In genomic region chr9:53794490-53794889, GRCm38 (mm10) we compare ENCODE assay signal across 17 mouse cellular contexts. TPM values are rescaled to one million over a fixed set of nuclear protein-coding genes. Genes with fewer than 3 reads are reported as not detected.
DNase-seq lines count a peak whose midpoint lies in the region; ATAC-seq and TF ChIP-seq lines count a peak whose summit lies in the region.
"Had no signal": no experiment of that assay in that cellular context is flagged by ENCODE, and none has a peak within 500 bp of the region (broad histone marks: within the 10 kb centered on the region; RNA-seq: fewer than 3 reads in every experiment).

No protein-coding gene starts in this region.

- no peaks in the 10 kb centered on the region for H3K27me3 ChIP-seq in kidney, postnatal 0 days (ENCODE audit: insufficient read depth, low read length)
- H3K27me3 ChIP-seq in kidney, adult 2 months (replicated peaks; ENCODE audit: control insufficient read depth, insufficient read depth, low read length): no peaks in the 10 kb centered on the region
- H3K27me3 ChIP-seq in embryonic facial prominence, embryonic 10.5 days (replicated peaks; ENCODE audit: low read depth, poor library complexity, severe bottlenecking): no peaks in the 10 kb centered on the region
- no peaks in the 10 kb centered on the region for H3K27me3 ChIP-seq in limb, embryonic 11.5 days (ENCODE audit: control insufficient read depth, insufficient read depth, low read length)
- H3K27me3 ChIP-seq: embryonic facial prominence, embryonic 15.5 days; Patski had no signal

- H3K9me3 ChIP-seq in kidney, postnatal 0 days (replicated peaks; ENCODE audit: low read length): no peaks in the 10 kb centered on the region
- no peaks in the 10 kb centered on the region for H3K9me3 ChIP-seq in embryonic facial prominence, embryonic 10.5 days
- H3K9me3 ChIP-seq in limb, embryonic 11.5 days (ENCODE audit: control insufficient read depth, low read length): no peaks in the 10 kb centered on the region
- H3K9me3 ChIP-seq: embryonic facial prominence, embryonic 15.5 days had no signal

- no peaks in the 10 kb centered on the region for H3K36me3 ChIP-seq in kidney, postnatal 0 days (ENCODE audit: insufficient read depth, low read length)
- no peaks in the 10 kb centered on the region for H3K36me3 ChIP-seq in kidney, adult 2 months (ENCODE audit: control insufficient read depth, insufficient read depth, low read length)
- H3K36me3 ChIP-seq in embryonic facial prominence, embryonic 10.5 days (replicated peaks): no peaks in the 10 kb centered on the region
- no peaks in the 10 kb centered on the region for H3K36me3 ChIP-seq in limb, embryonic 11.5 days (ENCODE audit: control insufficient read depth, insufficient read depth, low read length)
- H3K36me3 ChIP-seq: embryonic facial prominence, embryonic 15.5 days had no signal

- peak; percentile 19 for DNase-seq in kidney, postnatal 0 days (ENCODE audit: low spot score)
- no peak for DNase-seq in kidney, adult 2 months
- DNase-seq in R1 (ENCODE audit: low read depth, low spot score): peak; percentile 75
- DNase-seq in embryonic facial prominence, embryonic 10.5 days (ENCODE audit: low spot score): no peak
- peak; percentile 28 for DNase-seq in limb, embryonic 11.5 days (ENCODE audit: low spot score)
- no peak for DNase-seq in right cerebral cortex, postnatal 4 days
- no peak for DNase-seq in gastrocnemius, postnatal 25 days
- DNase-seq: adrenal gland, postnatal 25 days; cerebellum, adult 18-20 months; right cerebral cortex, postnatal 14 days; thymus, postnatal 25 days had no signal

- no peak for TF ChIP-seq POLR2A in kidney, adult 2 months (IDR thresholded peaks at IDR 0.05; ENCODE audit: low read depth, low read length)

- no peak for ATAC-seq in kidney, postnatal 0 days (replicated peaks; ENCODE audit: low FRiP score, low read depth)
- ATAC-seq in limb, embryonic 11.5 days (ENCODE audit: insufficient number of reproducible peaks, low FRiP score, low TSS enrichment, low read depth): no peak
- ATAC-seq: Patski had no signal

- WGBS in kidney, postnatal 0 days: 30% methylated on average over 9 of the region's 9 CpGs
- 48% methylated on average over 9 of the region's 9 CpGs for WGBS in kidney, adult 2 months
- 53% methylated on average over 9 of the region's 9 CpGs for WGBS in embryonic facial prominence, embryonic 10.5 days
- 28% methylated on average over 9 of the region's 9 CpGs for WGBS in limb, embryonic 11.5 days

- no peak overlapping the region for H3K27ac ChIP-seq in kidney, postnatal 0 days
- no peak overlapping the region for H3K27ac ChIP-seq in kidney, adult 2 months (ENCODE audit: insufficient read depth, low read depth, low read length)
- H3K27ac ChIP-seq in embryonic facial prominence, embryonic 10.5 days (replicated peaks): peak overlapping the region; percentile 3; the same call in 1 of the 2 replicates
- no peak overlapping the region for H3K27ac ChIP-seq in limb, embryonic 11.5 days (replicated peaks; ENCODE audit: low read depth, low read length)
- H3K27ac ChIP-seq: embryonic facial prominence, embryonic 15.5 days; liver, embryonic 14.5 days had no signal

- no peak overlapping the region for H3K9ac ChIP-seq in kidney, postnatal 0 days (ENCODE audit: low read depth, low read length)
- H3K9ac ChIP-seq in limb, embryonic 11.5 days (ENCODE audit: low read length): no peak overlapping the region
- H3K9ac ChIP-seq: embryonic facial prominence, embryonic 15.5 days; liver, embryonic 14.5 days had no signal

- H3K4me3 ChIP-seq in kidney, postnatal 0 days (replicated peaks; ENCODE audit: low read depth, low read length): no peak overlapping the region
- H3K4me3 ChIP-seq in kidney, adult 2 months (ENCODE audit: insufficient read depth, low read depth, low read length): no peak overlapping the region
- no peak overlapping the region for H3K4me3 ChIP-seq in embryonic facial prominence, embryonic 10.5 days
- H3K4me3 ChIP-seq in limb, embryonic 11.5 days (ENCODE audit: low read depth, low read length): no peak overlapping the region
- H3K4me3 ChIP-seq: embryonic facial prominence, embryonic 15.5 days had no signal

- H3K4me1 ChIP-seq in kidney, postnatal 0 days (replicated peaks; ENCODE audit: insufficient read depth, low read length): no peaks in the 10 kb centered on the region
- no peaks in the 10 kb centered on the region; the same call in 1 of the 2 replicates for H3K4me1 ChIP-seq in kidney, adult 2 months (ENCODE audit: control insufficient read depth, insufficient read depth, low read length)
- peaks cover 17% of the 10 kb centered on the region for H3K4me1 ChIP-seq in embryonic facial prominence, embryonic 10.5 days
- H3K4me1 ChIP-seq in limb, embryonic 11.5 days (ENCODE audit: control insufficient read depth, insufficient read depth, low read length): 0 out of 2 replicates have a peak, but pooled peaks cover 6% of the 10 kb centered on the region
- H3K4me1 ChIP-seq: embryonic facial prominence, embryonic 15.5 days had no signal

- H3K4me2 ChIP-seq in kidney, postnatal 0 days (ENCODE audit: low read length): no peak overlapping the region
- no peak overlapping the region for H3K4me2 ChIP-seq in limb, embryonic 11.5 days (ENCODE audit: low read depth, severe bottlenecking)
- H3K4me2 ChIP-seq: embryonic facial prominence, embryonic 15.5 days; midbrain, embryonic 11.5 days had no signal

- TF ChIP-seq CTCF in kidney, postnatal 0 days (IDR thresholded peaks at IDR 0.05; ENCODE audit: low read depth): no peak
- no peak for TF ChIP-seq CTCF in kidney, adult 2 months (conservative IDR thresholded peaks at IDR 0.05; ENCODE audit: insufficient read depth, insufficient read length, low read depth, low read length)

RNA-seq across cellular contexts. Expression of gene Slc35f2, which starts 23.2 kb away (rescaled TPM):
- polyA plus RNA-seq in kidney, postnatal 0 days (2015; fragmentation: Nextera tagmentation; extraction: Ambion mirVana): 27.6 and 29.0 TPM in 2 replicates
- 16.3 and 18.2 TPM in 2 replicates for polyA plus RNA-seq in kidney, adult 2 months (2012; rRNA removed)
- 7.0 and 7.7 TPM in 2 replicates for polyA plus RNA-seq in embryonic facial prominence, embryonic 10.5 days (2016; fragmentation: Nextera tagmentation; extraction: Ambion mirVana)
- 5.3 and 6.5 TPM in 2 replicates for polyA plus RNA-seq in limb, embryonic 11.5 days (2014; fragmentation: Nextera tagmentation; extraction: Ambion mirVana)
- not detected for total RNA-seq in gastrocnemius, postnatal 25 days (2021)

RNA-seq across cellular contexts. Expression of gene Sln, which starts 55.5 kb away (rescaled TPM):
- not detected in 2 replicates for polyA plus RNA-seq in kidney, postnatal 0 days (2015; fragmentation: Nextera tagmentation; extraction: Ambion mirVana)
- 0.07 and 7.1 TPM in 2 replicates for polyA plus RNA-seq in kidney, adult 2 months (2012; rRNA removed)
- polyA plus RNA-seq in embryonic facial prominence, embryonic 10.5 days (2016; fragmentation: Nextera tagmentation; extraction: Ambion mirVana): 0.22 TPM in 1 of 2 replicates, not detected in the other
- 0.67 and 1.1 TPM in 2 replicates for polyA plus RNA-seq in limb, embryonic 11.5 days (2014; fragmentation: Nextera tagmentation; extraction: Ambion mirVana)
- 1 to 10 TPM in 1 of 2 experiments, under 1 TPM in 1; 0.40 to 1.8 TPM for total RNA-seq in gastrocnemius, postnatal 25 days (2021)
- total RNA-seq: adrenal gland, postnatal 25 days; hematopoietic stem cell, adult 5-6 weeks; neutrophil, adult 5-6 weeks had no signal
- polyA plus RNA-seq: midbrain, embryonic 11.5 days; Patski had no signal

Comparison
In these comparisons a context has a peak if more than half of its experiments do, and no peak if none do; other contexts are left out.
1. DNase-seq: peak in kidney, postnatal 0 days (single experiment), R1 (single experiment) and limb, embryonic 11.5 days (single experiment); none in kidney, adult 2 months (single experiment), embryonic facial prominence, embryonic 10.5 days (single experiment), right cerebral cortex, postnatal 4 days (single experiment) and gastrocnemius, postnatal 25 days (single experiment).